Mouse (Mus musculus) ES-Bruce4 (cell line): ENCODE data around the gene Adgrg1.

ENCODE experiments used
- CTCF ChIP-seq: IDR thresholded peaks from one replicate; pipeline ENCODE4 v1.8.1; 2011; ENCODE audit warnings: low read depth, low read length
- POLR2A ChIP-seq: IDR thresholded peaks from one replicate; pipeline ENCODE4 v1.8.1; 2011; ENCODE audit warnings: low read length; ENCODE audit not compliant: insufficient read depth

GRCm38 (mm10) chr8:94997857-94998243, 23.3 kb downstream of the Adgrg1 start:
- TF ChIP-seq CTCF, result no peak
- TF ChIP-seq POLR2A, result no peak
